Mouse (Mus musculus): ENCODE measurements around the gene Trim26. TPM values are rescaled to one million over a fixed set of nuclear protein-coding genes. Genes with fewer than 3 reads are reported as not detected.

Gene Trim26
- 179 to 202 TPM (median 188 TPM) in 4 replicates for total RNA-seq (2023)

GRCm38 (mm10) chr17:36836874-36837647 is at the start of gene Trim26:
Trim26 (plus strand) TSS chr17:36837134.

GRCm38 (mm10) chr17:36811871-36812270 is 25.1 kb upstream of the Trim26 start, which contains the start of gene H2-M10.6:
H2-M10.6 (plus strand) TSS chr17:36812171.

GRCm38 (mm10) chr17:36866719-36867527 is 30.0 kb downstream of the Trim26 start, which contains the start of gene Trim15:
Trim15 (minus strand) TSS chr17:36867210.

GRCm38 (mm10) chr17:36869284-36869954 is 32.5 kb downstream of the Trim26 start, which contains the start of gene Trim10:
Trim10 (plus strand) TSS chr17:36869574.

GRCm38 (mm10) chr17:36890073-36890903 is 53.4 kb downstream of the Trim26 start, which contains the start of gene Trim40:
Trim40 (minus strand) TSS chr17:36890123.

GRCm38 (mm10) chr17:36897552-36898205 is 60.7 kb downstream of the Trim26 start, which contains the start of gene Trim31:
Trim31 (plus strand) TSS chr17:36898118.

Other genes starting within 250 kb of the Trim26 start
- gene H2-M9, start 194.5 kb upstream of the Trim26 start, total RNA-seq (2023), result not detected in 4 replicates
- gene H2-M1, start 164.9 kb upstream of the Trim26 start, total RNA-seq (2023), result not detected in 4 replicates
- not detected in 4 replicates for gene H2-M10.5, start 64.2 kb upstream of the Trim26 start, total RNA-seq (2023)
- not detected in 4 replicates for gene H2-M10.6, start 25.0 kb upstream of the Trim26 start, total RNA-seq (2023)
- not detected in 4 replicates for gene Trim15, start 30.1 kb downstream of the Trim26 start, total RNA-seq (2023)
- gene Trim10, start 32.4 kb downstream of the Trim26 start, total RNA-seq (2023), result 0.25 to 0.35 TPM in 2 of 4 replicates, not detected in the others
- gene Trim40, start 53.0 kb downstream of the Trim26 start, total RNA-seq (2023), result not detected in 4 replicates
- not detected in 4 replicates for gene Trim31, start 61.0 kb downstream of the Trim26 start, total RNA-seq (2023)
- gene Rnf39, start 105.8 kb downstream of the Trim26 start, total RNA-seq (2023), result not detected in 4 replicates
- gene Ppp1r11, start 114.6 kb downstream of the Trim26 start, total RNA-seq (2023), result 96.5 to 112 TPM (median 98.9 TPM) in 4 replicates
- 74.9 to 82.2 TPM (median 80.0 TPM) in 4 replicates for gene Znrd1, start 121.4 kb downstream of the Trim26 start, total RNA-seq (2023)
- gene Znrd1as, start 121.5 kb downstream of the Trim26 start, total RNA-seq (2023), result 1.0 to 2.7 TPM (median 1.3 TPM) in 4 replicates
- gene 2410137M14Rik, start 144.1 kb downstream of the Trim26 start, total RNA-seq (2023), result not detected in 4 replicates
- not detected in 4 replicates for gene H2-M5, start 152.4 kb downstream of the Trim26 start, total RNA-seq (2023)
- not detected in 4 replicates for gene Zfp57, start 164.0 kb downstream of the Trim26 start, total RNA-seq (2023)
- not detected in 4 replicates for gene Mog, start 186.3 kb downstream of the Trim26 start, total RNA-seq (2023)
- 63.3 to 72.7 TPM (median 66.7 TPM) in 4 replicates for gene Gabbr1, start 208.8 kb downstream of the Trim26 start, total RNA-seq (2023)

All from B cell, adult 62 days (primary cell).